Mouse (Mus musculus): ENCODE data around the gene Psmg1. TPM values are rescaled to one million over a fixed set of nuclear protein-coding genes. Genes with fewer than 3 reads are reported as not detected.

Gene Psmg1
- 31.3 TPM for polyA plus RNA-seq (2015; fragmentation: Illumina TruSeq; extraction: RNeasy Lipid Tissue Mini Kit (QIAGEN cat#74804); ENCODE audit: insufficient read depth, low replicate concordance)

GRCm38 (mm10) chr16:95990462-95991121 is at the start of gene Psmg1:
Gene Psmg1, minus strand, starts transcription at chr16:95990960.

Other genes starting within 250 kb of the Psmg1 start
- gene Brwd1, start 91.6 kb upstream of the Psmg1 start, polyA plus RNA-seq (2015; fragmentation: Illumina TruSeq; extraction: RNeasy Lipid Tissue Mini Kit (QIAGEN cat#74804); ENCODE audit: insufficient read depth, low replicate concordance), result 234 TPM
- gene Hmgn1, start 136.8 kb upstream of the Psmg1 start, polyA plus RNA-seq (2015; fragmentation: Illumina TruSeq; extraction: RNeasy Lipid Tissue Mini Kit (QIAGEN cat#74804); ENCODE audit: insufficient read depth, low replicate concordance), result 204 TPM
- 11.1 TPM for gene Wrb, start 154.4 kb upstream of the Psmg1 start, polyA plus RNA-seq (2015; fragmentation: Illumina TruSeq; extraction: RNeasy Lipid Tissue Mini Kit (QIAGEN cat#74804); ENCODE audit: insufficient read depth, low replicate concordance)
- gene Lca5l, start 201.3 kb upstream of the Psmg1 start, polyA plus RNA-seq (2015; fragmentation: Illumina TruSeq; extraction: RNeasy Lipid Tissue Mini Kit (QIAGEN cat#74804); ENCODE audit: insufficient read depth, low replicate concordance), result 0.25 TPM
- gene Sh3bgr, start 209.5 kb upstream of the Psmg1 start, polyA plus RNA-seq (2015; fragmentation: Illumina TruSeq; extraction: RNeasy Lipid Tissue Mini Kit (QIAGEN cat#74804); ENCODE audit: insufficient read depth, low replicate concordance), result 4.9 TPM
- 0.68 TPM for gene B3galt5, start 244.8 kb upstream of the Psmg1 start, polyA plus RNA-seq (2015; fragmentation: Illumina TruSeq; extraction: RNeasy Lipid Tissue Mini Kit (QIAGEN cat#74804); ENCODE audit: insufficient read depth, low replicate concordance)